Mouse (Mus musculus) layer of hippocampus, adult 9-10 months (tissue): ENCODE data around the gene Slit3.

Source experiments
- DNase-seq: peaks from one replicate; pipeline ENCODE4 v3.0.0; 2022; ENCODE audit warnings: low spot score

The Slit3 gene

GRCm38 (mm10) chr11:35276001-35276400 is 155.0 kb downstream of the Slit3 start:
- DNase-seq: no peak

- no peak for DNase-seq
Observed at GRCm38 (mm10) chr11:35278128-35278769, 157.2 kb downstream of the Slit3 start.

GRCm38 (mm10) chr11:35280826-35281225 is 159.8 kb downstream of the Slit3 start:
- no peak for DNase-seq

GRCm38 (mm10) chr11:35282001-35282632 is 161.1 kb downstream of the Slit3 start:
- DNase-seq: no peak

- DNase-seq: no peak
Observed at GRCm38 (mm10) chr11:35282825-35283571, 162.0 kb downstream of the Slit3 start.

GRCm38 (mm10) chr11:35283767-35284166 is 162.7 kb downstream of the Slit3 start:
- DNase-seq: no peak

GRCm38 (mm10) chr11:35286578-35287390 is 165.8 kb downstream of the Slit3 start:
- DNase-seq: no peak

GRCm38 (mm10) chr11:35288056-35288455 is 167.0 kb downstream of the Slit3 start:
- no peak for DNase-seq

GRCm38 (mm10) chr11:35288761-35289278 is 167.8 kb downstream of the Slit3 start:
- DNase-seq: no peak

GRCm38 (mm10) chr11:35292228-35292747 is 171.3 kb downstream of the Slit3 start:
- DNase-seq: no peak

GRCm38 (mm10) chr11:35293197-35293596 is 172.2 kb downstream of the Slit3 start:
- no peak for DNase-seq

- no peak for DNase-seq
Observed at GRCm38 (mm10) chr11:35294670-35295069, 173.6 kb downstream of the Slit3 start.

- no peak for DNase-seq
Observed at GRCm38 (mm10) chr11:35295162-35295799, 174.3 kb downstream of the Slit3 start.

- DNase-seq: no peak
Observed at GRCm38 (mm10) chr11:35296803-35297202, 175.8 kb downstream of the Slit3 start.

GRCm38 (mm10) chr11:35297319-35297718 is 176.3 kb downstream of the Slit3 start:
- no peak for DNase-seq

- no peak for DNase-seq
Observed at GRCm38 (mm10) chr11:35298526-35298925, 177.5 kb downstream of the Slit3 start.

GRCm38 (mm10) chr11:35299857-35300375 is 178.9 kb downstream of the Slit3 start:
- DNase-seq: no peak

- no peak for DNase-seq
Observed at GRCm38 (mm10) chr11:35302272-35302671, 181.2 kb downstream of the Slit3 start.

- no peak for DNase-seq
Observed at GRCm38 (mm10) chr11:35304216-35304975, 183.4 kb downstream of the Slit3 start.

GRCm38 (mm10) chr11:35305111-35305510 is 184.1 kb downstream of the Slit3 start:
- no peak for DNase-seq
